Mouse (Mus musculus): ENCODE measurements at regions not wholly inside any gene's neighbourhood (a gene's known extent, or its start where the extent isn't known, plus 50 kb on each side); places are given as distances from the start of the nearest gene placed in this dataset.

GRCm38 (mm10) chr13:25893150-25893549, 622.8 kb upstream of the Nrsn1 start:
- Histone ChIP-seq H3K4me3 (ENCODE audit: low read depth, low read length) (no peak overlapping the region), H3K36me3 (ENCODE audit: control insufficient read depth, insufficient read depth, low read length) (no peaks in the 10 kb centered on the region), H3K9me3 (ENCODE audit: control insufficient read depth, low read length) (no peaks in the 10 kb centered on the region), H3K27ac (ENCODE audit: low read depth, low read length) (no peak overlapping the region), H3K4me2 (ENCODE audit: low read depth, low read length) (no peak overlapping the region), H3K4me1 (ENCODE audit: control insufficient read depth, insufficient read depth, low read length) (no peaks in the 10 kb centered on the region), H3K9ac (replicated peaks; ENCODE audit: low read depth, low read length) (no peak overlapping the region), H3K27me3 (ENCODE audit: control insufficient read depth, insufficient read depth, low read length) (no peaks in the 10 kb centered on the region)
- 6% methylated on average over 2 of the region's 2 CpGs for WGBS
- no peak for ATAC-seq (ENCODE audit: low read depth)

DNA sequence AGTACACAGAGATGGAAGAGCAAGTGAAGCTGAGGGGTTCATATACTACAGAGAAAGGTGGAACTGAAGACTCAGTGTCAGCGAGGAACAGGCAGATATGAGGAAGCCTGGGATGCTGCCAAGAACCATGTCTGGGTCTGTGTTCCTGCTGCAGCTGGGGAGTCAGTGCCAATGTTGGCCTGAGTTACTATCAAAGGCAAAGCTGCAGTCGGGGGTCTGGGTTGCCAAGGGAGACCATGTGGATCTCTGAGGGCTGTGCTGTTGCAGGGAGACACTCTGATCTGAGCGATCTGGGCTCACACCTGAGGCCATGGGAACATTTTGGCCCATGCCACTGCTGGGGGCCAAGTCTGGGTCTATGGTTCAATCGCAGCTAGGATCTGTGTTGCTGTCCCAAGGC, 612.5 kb upstream of the Nrsn1 start:
- WGBS = 76% methylated on average over 4 of the region's 4 CpGs
- H3K9me3 ChIP-seq (ENCODE audit: control insufficient read depth, low read length) = no peaks in the 10 kb centered on the region
- no peaks in the 10 kb centered on the region for H3K27me3 ChIP-seq (ENCODE audit: control insufficient read depth, insufficient read depth, low read length)
- H3K9ac ChIP-seq (replicated peaks; ENCODE audit: low read depth, low read length) = no peak overlapping the region
- no peak overlapping the region for H3K4me2 ChIP-seq (ENCODE audit: low read depth, low read length)
- no peak; the same call in 1 of the 2 replicates for ATAC-seq (ENCODE audit: low read depth)
- H3K36me3 ChIP-seq (ENCODE audit: control insufficient read depth, insufficient read depth, low read length) = no peaks in the 10 kb centered on the region
- no peaks in the 10 kb centered on the region for H3K4me1 ChIP-seq (ENCODE audit: control insufficient read depth, insufficient read depth, low read length)
- H3K4me3 ChIP-seq (ENCODE audit: low read depth, low read length) = no peak overlapping the region
- no peak overlapping the region for H3K27ac ChIP-seq (ENCODE audit: low read depth, low read length)

- WGBS = 37% methylated on average over 1 of the region's 1 CpGs
- no peaks in the 10 kb centered on the region for H3K36me3 ChIP-seq (ENCODE audit: control insufficient read depth, insufficient read depth, low read length)
- no peak overlapping the region for H3K27ac ChIP-seq (ENCODE audit: low read depth, low read length)
- H3K4me1 ChIP-seq (ENCODE audit: control insufficient read depth, insufficient read depth, low read length) = no peaks in the 10 kb centered on the region
- H3K4me2 ChIP-seq (ENCODE audit: low read depth, low read length) = no peak overlapping the region
- ATAC-seq (ENCODE audit: low read depth) = no peak
- H3K27me3 ChIP-seq (ENCODE audit: control insufficient read depth, insufficient read depth, low read length) = no peaks in the 10 kb centered on the region
- H3K9ac ChIP-seq (replicated peaks; ENCODE audit: low read depth, low read length) = no peak overlapping the region
- H3K4me3 ChIP-seq (ENCODE audit: low read depth, low read length) = no peak overlapping the region
- H3K9me3 ChIP-seq (ENCODE audit: control insufficient read depth, low read length) = no peaks in the 10 kb centered on the region
Measured at GRCm38 (mm10) chr13:25868923-25869322, 598.6 kb upstream of the Nrsn1 start.

DNA sequence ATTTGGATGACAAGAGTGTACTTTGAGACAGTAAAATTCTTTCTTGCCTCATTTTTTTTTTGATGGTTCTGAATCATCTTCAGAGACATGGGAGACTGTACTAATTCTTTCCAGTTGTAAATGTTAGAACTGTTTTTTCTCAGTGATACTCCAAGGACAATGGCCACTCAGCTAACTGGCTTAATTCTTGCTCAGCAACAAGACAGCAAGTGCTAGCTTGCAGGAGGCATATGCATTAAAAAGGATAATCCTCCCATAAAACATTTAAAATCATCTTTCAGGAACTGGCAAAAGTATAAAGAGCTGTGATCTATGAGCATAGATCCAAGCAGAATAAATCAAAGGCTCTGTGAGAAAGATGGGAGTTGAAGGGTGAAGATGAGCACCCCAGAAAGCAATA, 587.9 kb upstream of the Nrsn1 start:
- Histone ChIP-seq H3K4me1 (ENCODE audit: control insufficient read depth, insufficient read depth, low read length) (no peaks in the 10 kb centered on the region), H3K9ac (replicated peaks; ENCODE audit: low read depth, low read length) (no peak overlapping the region), H3K27ac (ENCODE audit: low read depth, low read length) (no peak overlapping the region), H3K9me3 (ENCODE audit: control insufficient read depth, low read length) (no peaks in the 10 kb centered on the region), H3K4me3 (ENCODE audit: low read depth, low read length) (no peak overlapping the region), H3K27me3 (ENCODE audit: control insufficient read depth, insufficient read depth, low read length) (no peaks in the 10 kb centered on the region), H3K4me2 (ENCODE audit: low read depth, low read length) (no peak overlapping the region), H3K36me3 (ENCODE audit: control insufficient read depth, insufficient read depth, low read length) (no peaks in the 10 kb centered on the region)
- ATAC-seq (ENCODE audit: low read depth) = no peak

DNA sequence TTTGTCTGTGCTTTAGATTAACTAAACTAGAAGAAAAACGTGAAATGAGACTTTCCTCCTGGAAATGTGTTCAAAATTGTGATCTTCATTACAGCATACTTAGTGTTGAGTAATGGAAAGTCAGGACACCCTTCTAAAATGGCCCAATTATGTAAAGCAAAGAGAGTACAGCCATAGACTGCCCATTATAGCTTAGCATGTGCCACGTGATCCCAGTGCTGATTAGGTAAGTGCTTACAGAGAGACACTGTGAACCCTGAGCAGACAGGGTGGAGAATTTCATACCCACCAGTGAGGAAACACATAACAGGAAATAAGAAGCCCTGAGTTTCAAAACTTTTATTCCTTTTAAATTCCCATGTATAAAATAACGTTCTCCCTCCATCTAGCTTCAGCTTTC, 587.3 kb upstream of the Nrsn1 start:
- H3K4me1 ChIP-seq (ENCODE audit: control insufficient read depth, insufficient read depth, low read length) = no peaks in the 10 kb centered on the region
- no peak overlapping the region for H3K4me3 ChIP-seq (ENCODE audit: low read depth, low read length)
- no peaks in the 10 kb centered on the region for H3K36me3 ChIP-seq (ENCODE audit: control insufficient read depth, insufficient read depth, low read length)
- 81% methylated on average over 3 of the region's 3 CpGs for WGBS
- no peaks in the 10 kb centered on the region for H3K9me3 ChIP-seq (ENCODE audit: control insufficient read depth, low read length)
- no peak overlapping the region for H3K4me2 ChIP-seq (ENCODE audit: low read depth, low read length)
- no peaks in the 10 kb centered on the region for H3K27me3 ChIP-seq (ENCODE audit: control insufficient read depth, insufficient read depth, low read length)
- no peak overlapping the region for H3K27ac ChIP-seq (ENCODE audit: low read depth, low read length)
- H3K9ac ChIP-seq (replicated peaks; ENCODE audit: low read depth, low read length) = no peak overlapping the region
- ATAC-seq (ENCODE audit: low read depth) = no peak

DNA sequence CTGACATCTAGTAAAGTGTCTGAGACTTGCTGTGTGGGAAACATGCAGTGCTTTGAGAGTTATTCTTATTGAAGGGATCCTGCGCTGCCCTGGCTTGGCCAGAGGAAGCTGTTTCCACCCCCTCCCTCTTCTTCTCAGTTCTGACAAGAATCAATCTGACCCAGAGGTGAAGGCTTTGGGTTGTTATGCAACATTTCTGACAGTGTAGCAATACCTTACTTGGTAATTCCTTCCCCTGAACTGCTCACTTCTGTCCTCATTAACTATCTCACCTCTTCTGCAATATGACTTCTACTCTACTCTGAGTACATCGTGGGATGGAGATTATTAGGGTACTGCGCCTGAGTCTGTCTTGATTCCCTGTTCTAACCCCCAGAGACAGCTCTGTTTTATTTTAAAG, 586.8 kb upstream of the Nrsn1 start:
- WGBS = 81% methylated on average over 3 of the region's 3 CpGs
- Histone ChIP-seq H3K27me3 (ENCODE audit: control insufficient read depth, insufficient read depth, low read length) (no peaks in the 10 kb centered on the region), H3K4me3 (ENCODE audit: low read depth, low read length) (no peak overlapping the region), H3K9me3 (ENCODE audit: control insufficient read depth, low read length) (no peaks in the 10 kb centered on the region), H3K27ac (ENCODE audit: low read depth, low read length) (no peak overlapping the region), H3K4me1 (ENCODE audit: control insufficient read depth, insufficient read depth, low read length) (no peaks in the 10 kb centered on the region), H3K9ac (replicated peaks; ENCODE audit: low read depth, low read length) (no peak overlapping the region), H3K36me3 (ENCODE audit: control insufficient read depth, insufficient read depth, low read length) (no peaks in the 10 kb centered on the region), H3K4me2 (ENCODE audit: low read depth, low read length) (no peak overlapping the region)
- ATAC-seq (ENCODE audit: low read depth) = no peak

DNA sequence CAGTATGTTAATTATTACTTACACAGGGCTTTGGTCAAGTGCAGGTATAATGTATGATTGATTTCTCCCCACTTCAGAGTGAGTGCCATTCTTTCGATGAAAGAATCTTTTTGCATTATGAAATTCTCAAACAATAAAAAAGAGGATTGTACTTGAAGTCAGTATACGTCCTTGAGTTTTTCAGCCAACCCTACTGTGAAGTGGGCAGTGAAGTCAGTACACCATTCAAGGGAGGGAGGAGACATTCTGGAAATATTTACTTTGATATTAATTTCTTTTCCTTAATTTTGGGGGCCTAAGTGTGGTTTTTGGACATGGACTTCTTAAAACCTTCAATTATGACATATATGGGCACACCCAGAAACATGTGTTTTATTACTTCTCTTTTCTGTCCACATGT, 586.2 kb upstream of the Nrsn1 start:
- H3K27ac ChIP-seq (ENCODE audit: low read depth, low read length) = no peak overlapping the region
- no peak for ATAC-seq (ENCODE audit: low read depth)
- no peaks in the 10 kb centered on the region for H3K36me3 ChIP-seq (ENCODE audit: control insufficient read depth, insufficient read depth, low read length)
- no peak overlapping the region for H3K4me3 ChIP-seq (ENCODE audit: low read depth, low read length)
- no peaks in the 10 kb centered on the region for H3K27me3 ChIP-seq (ENCODE audit: control insufficient read depth, insufficient read depth, low read length)
- H3K9ac ChIP-seq (replicated peaks; ENCODE audit: low read depth, low read length) = no peak overlapping the region
- no peaks in the 10 kb centered on the region for H3K9me3 ChIP-seq (ENCODE audit: control insufficient read depth, low read length)
- WGBS = 93% methylated on average over 2 of the region's 2 CpGs
- no peaks in the 10 kb centered on the region for H3K4me1 ChIP-seq (ENCODE audit: control insufficient read depth, insufficient read depth, low read length)
- H3K4me2 ChIP-seq (ENCODE audit: low read depth, low read length) = no peak overlapping the region

DNA sequence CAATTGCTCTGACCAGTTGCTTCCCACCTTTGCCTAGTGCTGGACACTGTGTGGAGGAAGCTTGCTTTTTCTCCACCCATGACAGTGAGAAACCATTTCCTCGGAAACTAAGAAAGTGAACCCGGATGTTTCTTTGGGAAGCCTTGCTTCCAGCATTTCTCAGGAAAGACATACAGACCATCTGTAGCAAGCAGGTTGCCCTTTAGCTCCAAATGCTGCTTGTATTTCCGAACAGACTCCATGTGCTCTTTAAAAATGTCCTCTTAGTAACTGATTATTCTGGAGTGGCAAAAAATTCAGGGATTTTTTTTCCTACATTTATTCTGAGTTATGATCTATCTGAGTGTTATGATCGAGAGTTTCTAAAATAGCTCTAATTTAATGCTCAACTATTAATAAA, 577.9 kb upstream of the Nrsn1 start:
- Histone ChIP-seq H3K27ac (ENCODE audit: low read depth, low read length) (no peak overlapping the region), H3K4me3 (ENCODE audit: low read depth, low read length) (no peak overlapping the region), H3K9ac (replicated peaks; ENCODE audit: low read depth, low read length) (no peak overlapping the region), H3K27me3 (ENCODE audit: control insufficient read depth, insufficient read depth, low read length) (no peaks in the 10 kb centered on the region), H3K36me3 (ENCODE audit: control insufficient read depth, insufficient read depth, low read length) (no peaks in the 10 kb centered on the region), H3K4me1 (ENCODE audit: control insufficient read depth, insufficient read depth, low read length) (no peaks in the 10 kb centered on the region), H3K4me2 (ENCODE audit: low read depth, low read length) (no peak overlapping the region), H3K9me3 (ENCODE audit: control insufficient read depth, low read length) (no peaks in the 10 kb centered on the region)
- ATAC-seq (ENCODE audit: low read depth) = no peak
- 84% methylated on average over 4 of the region's 4 CpGs for WGBS

- 84% methylated on average over 4 of the region's 4 CpGs for WGBS
Measured at GRCm38 (mm10) chr13:25838237-25838636, 567.9 kb upstream of the Nrsn1 start.

More at GRCm38 (mm10) chr13:25838237-25838636, 567.9 kb upstream of the Nrsn1 start:
- no peak overlapping the region for H3K27ac ChIP-seq (ENCODE audit: low read depth, low read length)
- no peaks in the 10 kb centered on the region for H3K27me3 ChIP-seq (ENCODE audit: control insufficient read depth, insufficient read depth, low read length)
- no peaks in the 10 kb centered on the region for H3K36me3 ChIP-seq (ENCODE audit: control insufficient read depth, insufficient read depth, low read length)
- H3K4me3 ChIP-seq (ENCODE audit: low read depth, low read length) = no peak overlapping the region
- no peak for ATAC-seq (ENCODE audit: low read depth)
- H3K4me2 ChIP-seq (ENCODE audit: low read depth, low read length) = no peak overlapping the region
- no peak overlapping the region for H3K9ac ChIP-seq (replicated peaks; ENCODE audit: low read depth, low read length)
- no peaks in the 10 kb centered on the region for H3K4me1 ChIP-seq (ENCODE audit: control insufficient read depth, insufficient read depth, low read length)
- no peaks in the 10 kb centered on the region for H3K9me3 ChIP-seq (ENCODE audit: control insufficient read depth, low read length)
